Mouse (Mus musculus): ENCODE data around the gene Tbk1. TPM values are rescaled to one million over a fixed set of nuclear protein-coding genes. Genes with fewer than 3 reads are reported as not detected.
A peak's percentile ranks its signal among the peaks of the same experiment; 100 is the strongest.

The Tbk1 gene
- polyA plus RNA-seq, 1 experiment from 2014 or later = 27.4 TPM

- WGBS (ENCODE audit: insufficient replicate concordance) = 62% methylated on average over 7 of the region's 7 CpGs
- no peaks in the 10 kb centered on the region for H3K9me3 ChIP-seq (replicated peaks; ENCODE audit: control insufficient read depth, low read length)
- no peak for ATAC-seq (replicated peaks; ENCODE audit: insufficient number of reproducible peaks, low FRiP score, low TSS enrichment)
- no peak overlapping the region for H3K27ac ChIP-seq (ENCODE audit: low read depth, low read length)
- H3K4me3 ChIP-seq (ENCODE audit: low read depth, low read length) = no peak overlapping the region
- no peaks in the 10 kb centered on the region for H3K36me3 ChIP-seq (ENCODE audit: control insufficient read depth, insufficient read depth, low read length)
- no peaks in the 10 kb centered on the region for H3K27me3 ChIP-seq (ENCODE audit: control insufficient read depth, insufficient read depth, low read length)
- H3K4me2 ChIP-seq = peak overlapping the region; percentile 70
- H3K9ac ChIP-seq (ENCODE audit: low read depth, low read length) = no peak overlapping the region
- H3K4me1 ChIP-seq (ENCODE audit: control insufficient read depth, insufficient read depth, low read length) = peaks cover 20% of the 10 kb centered on the region
Measured at GRCm38 (mm10) chr10:121505929-121506328, 80.7 kb downstream of the Tbk1 start.

DNA sequence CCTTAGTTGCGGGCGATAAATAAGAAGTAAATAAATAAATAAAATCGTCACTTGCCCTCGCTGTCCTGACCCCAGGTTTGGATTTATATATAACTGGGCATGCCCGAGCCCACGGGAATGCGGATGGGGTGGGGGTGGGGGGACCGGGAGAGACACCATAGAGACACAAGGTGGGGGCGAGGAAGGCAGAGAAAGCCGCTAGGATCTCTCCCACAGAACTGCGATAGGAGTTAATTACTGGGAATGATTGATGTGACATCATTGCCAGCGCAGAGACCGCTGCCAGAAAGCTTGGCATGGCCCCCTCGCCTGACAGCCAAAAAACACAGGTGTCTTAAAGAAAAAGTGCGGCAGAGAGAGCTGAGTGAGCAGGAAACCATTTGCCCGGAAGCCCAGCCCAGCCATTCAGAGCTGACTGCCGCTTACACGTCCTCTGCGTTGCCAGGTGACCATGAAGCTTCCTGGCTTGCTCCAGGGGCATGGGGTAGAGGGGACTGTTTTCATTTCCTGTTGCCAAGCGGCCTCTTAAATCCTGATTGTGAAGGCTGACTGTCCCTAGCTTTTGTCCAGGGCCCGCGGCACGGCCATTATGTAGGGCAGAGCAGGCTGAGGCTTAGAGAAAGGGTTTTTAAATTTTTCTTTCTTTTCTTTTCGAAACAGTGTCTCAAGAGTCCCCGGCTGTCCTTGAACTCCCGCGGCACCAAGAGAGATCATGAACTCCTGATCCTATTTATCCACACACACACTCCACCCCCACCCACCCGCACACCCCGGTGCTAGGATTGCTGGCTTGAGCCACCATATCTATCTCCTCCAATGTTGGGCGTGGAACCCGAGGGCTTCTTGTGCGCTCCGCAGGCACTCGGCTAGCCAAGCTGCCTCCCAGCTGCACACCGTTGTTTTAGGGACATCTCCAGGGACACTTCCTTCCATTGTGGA is 81.3 kb downstream of the Tbk1 start:
- no peaks in the 10 kb centered on the region for H3K36me3 ChIP-seq (ENCODE audit: control insufficient read depth, insufficient read depth, low read length)
- WGBS (ENCODE audit: insufficient replicate concordance) = 19% methylated on average over 35 of the region's 35 CpGs
- peak overlapping the region; percentile 70 for H3K4me2 ChIP-seq
- H3K27me3 ChIP-seq (ENCODE audit: control insufficient read depth, insufficient read depth, low read length) = no peaks in the 10 kb centered on the region
- no peaks in the 10 kb centered on the region for H3K9me3 ChIP-seq (replicated peaks; ENCODE audit: control insufficient read depth, low read length)
- peak; percentile 69 for ATAC-seq (replicated peaks; ENCODE audit: insufficient number of reproducible peaks, low FRiP score, low TSS enrichment)
- peaks cover 13% of the 10 kb centered on the region for H3K4me1 ChIP-seq (ENCODE audit: control insufficient read depth, insufficient read depth, low read length)
- peak overlapping the region; percentile 46 for H3K4me3 ChIP-seq (ENCODE audit: low read depth, low read length)
- H3K27ac ChIP-seq (ENCODE audit: low read depth, low read length) = peak overlapping the region; percentile 60
- peak overlapping the region; percentile 71 for H3K9ac ChIP-seq (ENCODE audit: low read depth, low read length)

- no peak overlapping the region for H3K4me3 ChIP-seq (ENCODE audit: low read depth, low read length)
- H3K4me1 ChIP-seq (ENCODE audit: control insufficient read depth, insufficient read depth, low read length) = no peaks in the 10 kb centered on the region; the same call in 1 of the 2 replicates
- no peaks in the 10 kb centered on the region for H3K36me3 ChIP-seq (ENCODE audit: control insufficient read depth, insufficient read depth, low read length)
- H3K9ac ChIP-seq (ENCODE audit: low read depth, low read length) = no peak overlapping the region
- WGBS (ENCODE audit: insufficient replicate concordance) = 58% methylated on average over 5 of the region's 5 CpGs
- no peak overlapping the region for H3K27ac ChIP-seq (ENCODE audit: low read depth, low read length)
- no peaks in the 10 kb centered on the region for H3K9me3 ChIP-seq (replicated peaks; ENCODE audit: control insufficient read depth, low read length)
- ATAC-seq (replicated peaks; ENCODE audit: insufficient number of reproducible peaks, low FRiP score, low TSS enrichment) = no peak
- H3K4me2 ChIP-seq = no peak overlapping the region
- H3K27me3 ChIP-seq (ENCODE audit: control insufficient read depth, insufficient read depth, low read length) = no peaks in the 10 kb centered on the region
Measured at GRCm38 (mm10) chr10:121501160-121501559, 85.4 kb downstream of the Tbk1 start.

- WGBS (ENCODE audit: insufficient replicate concordance) = 63% methylated on average over 5 of the region's 5 CpGs
- no peaks in the 10 kb centered on the region for H3K9me3 ChIP-seq (replicated peaks; ENCODE audit: control insufficient read depth, low read length)
- ATAC-seq (replicated peaks; ENCODE audit: insufficient number of reproducible peaks, low FRiP score, low TSS enrichment) = no peak
Measured at GRCm38 (mm10) chr10:121500034-121500433, 86.6 kb downstream of the Tbk1 start.

GRCm38 (mm10) chr10:121499063-121499462 is 87.5 kb downstream of the Tbk1 start:
- H3K27me3 ChIP-seq (ENCODE audit: control insufficient read depth, insufficient read depth, low read length) = no peaks in the 10 kb centered on the region
- H3K27ac ChIP-seq (ENCODE audit: low read depth, low read length) = no peak overlapping the region
- no peak overlapping the region for H3K4me2 ChIP-seq
- no peaks in the 10 kb centered on the region; the same call in 1 of the 2 replicates for H3K4me1 ChIP-seq (ENCODE audit: control insufficient read depth, insufficient read depth, low read length)
- no peaks in the 10 kb centered on the region for H3K36me3 ChIP-seq (ENCODE audit: control insufficient read depth, insufficient read depth, low read length)
- no peak overlapping the region for H3K9ac ChIP-seq (ENCODE audit: low read depth, low read length)
- no peaks in the 10 kb centered on the region for H3K9me3 ChIP-seq (replicated peaks; ENCODE audit: control insufficient read depth, low read length)
- no peak overlapping the region for H3K4me3 ChIP-seq (ENCODE audit: low read depth, low read length)
- no peak for ATAC-seq (replicated peaks; ENCODE audit: insufficient number of reproducible peaks, low FRiP score, low TSS enrichment)
- WGBS (ENCODE audit: insufficient replicate concordance) = 63% methylated on average over 2 of the region's 2 CpGs

More at GRCm38 (mm10) chr10:121500034-121500433, 86.6 kb downstream of the Tbk1 start:
- H3K36me3 ChIP-seq (ENCODE audit: control insufficient read depth, insufficient read depth, low read length) = no peaks in the 10 kb centered on the region
- H3K4me2 ChIP-seq = no peak overlapping the region
- no peak overlapping the region for H3K27ac ChIP-seq (ENCODE audit: low read depth, low read length)
- H3K4me1 ChIP-seq (ENCODE audit: control insufficient read depth, insufficient read depth, low read length) = no peaks in the 10 kb centered on the region; the same call in 1 of the 2 replicates
- H3K27me3 ChIP-seq (ENCODE audit: control insufficient read depth, insufficient read depth, low read length) = no peaks in the 10 kb centered on the region
- no peak overlapping the region for H3K9ac ChIP-seq (ENCODE audit: low read depth, low read length)
- no peak overlapping the region for H3K4me3 ChIP-seq (ENCODE audit: low read depth, low read length)

- H3K4me3 ChIP-seq (ENCODE audit: low read depth, low read length) = no peak overlapping the region
- H3K36me3 ChIP-seq (ENCODE audit: control insufficient read depth, insufficient read depth, low read length) = no peaks in the 10 kb centered on the region
- H3K9ac ChIP-seq (ENCODE audit: low read depth, low read length) = no peak overlapping the region
- 62% methylated on average over 8 of the region's 8 CpGs for WGBS (ENCODE audit: insufficient replicate concordance)
- H3K4me1 ChIP-seq (ENCODE audit: control insufficient read depth, insufficient read depth, low read length) = no peaks in the 10 kb centered on the region; the same call in 1 of the 2 replicates
- H3K9me3 ChIP-seq (replicated peaks; ENCODE audit: control insufficient read depth, low read length) = no peaks in the 10 kb centered on the region
- H3K27me3 ChIP-seq (ENCODE audit: control insufficient read depth, insufficient read depth, low read length) = no peaks in the 10 kb centered on the region
- no peak overlapping the region for H3K4me2 ChIP-seq
- ATAC-seq (replicated peaks; ENCODE audit: insufficient number of reproducible peaks, low FRiP score, low TSS enrichment) = no peak
- H3K27ac ChIP-seq (ENCODE audit: low read depth, low read length) = peak overlapping the region; percentile 17; the same call in 1 of the 2 replicates
Measured at GRCm38 (mm10) chr10:121498481-121498904, 88.1 kb downstream of the Tbk1 start.

- Histone ChIP-seq H3K4me2 (no peak overlapping the region), H3K4me1 (ENCODE audit: control insufficient read depth, insufficient read depth, low read length) (no peaks in the 10 kb centered on the region; the same call in 1 of the 2 replicates), H3K36me3 (ENCODE audit: control insufficient read depth, insufficient read depth, low read length) (no peaks in the 10 kb centered on the region), H3K4me3 (ENCODE audit: low read depth, low read length) (no peak overlapping the region), H3K27me3 (ENCODE audit: control insufficient read depth, insufficient read depth, low read length) (no peaks in the 10 kb centered on the region), H3K9ac (ENCODE audit: low read depth, low read length) (no peak overlapping the region), H3K27ac (ENCODE audit: low read depth, low read length) (peak overlapping the region; percentile 17; the same call in 1 of the 2 replicates), H3K9me3 (replicated peaks; ENCODE audit: control insufficient read depth, low read length) (no peaks in the 10 kb centered on the region)
- no peak for ATAC-seq (replicated peaks; ENCODE audit: insufficient number of reproducible peaks, low FRiP score, low TSS enrichment)
- WGBS (ENCODE audit: insufficient replicate concordance) = 52% methylated on average over 7 of the region's 7 CpGs
Measured at GRCm38 (mm10) chr10:121497968-121498367, 88.6 kb downstream of the Tbk1 start.

- H3K36me3 ChIP-seq (ENCODE audit: control insufficient read depth, insufficient read depth, low read length) = no peaks in the 10 kb centered on the region
- no peak overlapping the region for H3K4me2 ChIP-seq
- no peaks in the 10 kb centered on the region for H3K27me3 ChIP-seq (ENCODE audit: control insufficient read depth, insufficient read depth, low read length)
- 63% methylated on average over 7 of the region's 7 CpGs for WGBS (ENCODE audit: insufficient replicate concordance)
- ATAC-seq (replicated peaks; ENCODE audit: insufficient number of reproducible peaks, low FRiP score, low TSS enrichment) = no peak
- H3K27ac ChIP-seq (ENCODE audit: low read depth, low read length) = no peak overlapping the region
- H3K4me1 ChIP-seq (ENCODE audit: control insufficient read depth, insufficient read depth, low read length) = no peaks in the 10 kb centered on the region; the same call in 1 of the 2 replicates
- H3K9me3 ChIP-seq (replicated peaks; ENCODE audit: control insufficient read depth, low read length) = no peaks in the 10 kb centered on the region
- no peak overlapping the region for H3K9ac ChIP-seq (ENCODE audit: low read depth, low read length)
- no peak overlapping the region for H3K4me3 ChIP-seq (ENCODE audit: low read depth, low read length)
Measured at GRCm38 (mm10) chr10:121496616-121497015, 90.0 kb downstream of the Tbk1 start.
